Mouse (Mus musculus): Measurements from ENCODE around the gene Kcnk7. TPM values are rescaled to one million over a fixed set of nuclear protein-coding genes. Genes with fewer than 3 reads are reported as not detected.

Gene Kcnk7
- polyA plus RNA-seq, 1 experiment, result not detected

DNA sequence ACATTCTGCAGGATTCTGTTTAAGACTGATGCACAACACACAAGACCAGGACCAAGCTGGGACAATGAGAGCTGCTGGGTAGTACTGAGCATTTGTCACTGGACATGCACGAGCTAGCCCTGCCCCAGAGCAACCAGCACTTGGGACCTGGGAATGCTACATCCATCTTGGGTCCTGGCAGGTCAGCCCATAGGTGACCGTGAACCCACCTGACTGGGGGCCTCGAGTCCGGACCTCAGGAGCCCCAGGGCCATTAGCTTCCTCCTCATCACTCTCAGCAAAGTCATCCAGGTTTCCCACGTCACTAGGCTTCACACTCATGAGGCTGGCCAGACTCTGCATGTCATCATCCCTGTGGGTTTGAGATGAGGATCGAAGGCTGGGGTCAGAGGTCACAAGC, 17.1 kb downstream of the Kcnk7 start:
- TF ChIP-seq POLR2A (IDR thresholded peaks at IDR 0.05; ENCODE audit: low read depth, low read length) (no peak), CTCF (IDR thresholded peaks at IDR 0.05; ENCODE audit: borderline replicate concordance, insufficient read depth, low read length) (no peak)
- H3K4me1 ChIP-seq (ENCODE audit: control insufficient read depth, insufficient read depth, low read length), result peaks cover 14% of the 10 kb centered on the region; the same call in 1 of the 2 replicates
- no peak overlapping the region for H3K4me3 ChIP-seq (ENCODE audit: insufficient read depth, low read length)
- H3K27ac ChIP-seq (ENCODE audit: insufficient read depth, low read length), result no peak overlapping the region

DNA sequence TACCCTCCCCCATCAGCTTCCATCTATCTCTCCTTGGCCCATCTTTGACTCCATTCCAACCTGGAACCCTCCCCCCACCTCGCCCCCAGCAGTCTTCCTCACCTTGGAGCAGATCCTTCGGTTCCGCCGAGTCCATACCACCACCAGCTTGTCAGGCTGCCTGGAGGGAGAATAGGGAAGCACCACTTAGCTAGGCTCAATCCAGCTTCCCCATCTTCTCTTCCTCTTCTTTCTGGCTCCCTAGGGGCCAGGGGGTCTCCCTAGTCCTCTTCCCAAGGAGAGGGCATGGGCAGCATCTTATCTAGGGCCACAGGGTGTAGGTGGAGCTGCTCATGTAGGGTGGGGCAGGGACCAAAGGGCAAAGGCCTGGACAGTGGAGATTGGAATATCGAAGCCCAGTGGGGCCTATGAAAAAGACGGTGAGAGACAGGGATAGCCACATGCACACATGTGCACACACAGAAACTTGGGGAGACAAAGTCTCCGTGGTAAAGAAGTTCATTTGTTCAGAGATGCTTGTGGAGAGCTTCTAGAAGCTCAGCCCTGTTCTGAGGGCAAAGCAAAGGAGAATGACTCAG, 18.8 kb downstream of the Kcnk7 start:
- peaks cover 13% of the 10 kb centered on the region; the same call in 1 of the 2 replicates for H3K4me1 ChIP-seq (ENCODE audit: control insufficient read depth, insufficient read depth, low read length)
- no peak for TF ChIP-seq CTCF (IDR thresholded peaks at IDR 0.05; ENCODE audit: borderline replicate concordance, insufficient read depth, low read length)
- no peak for TF ChIP-seq POLR2A (IDR thresholded peaks at IDR 0.05; ENCODE audit: low read depth, low read length)

DNA sequence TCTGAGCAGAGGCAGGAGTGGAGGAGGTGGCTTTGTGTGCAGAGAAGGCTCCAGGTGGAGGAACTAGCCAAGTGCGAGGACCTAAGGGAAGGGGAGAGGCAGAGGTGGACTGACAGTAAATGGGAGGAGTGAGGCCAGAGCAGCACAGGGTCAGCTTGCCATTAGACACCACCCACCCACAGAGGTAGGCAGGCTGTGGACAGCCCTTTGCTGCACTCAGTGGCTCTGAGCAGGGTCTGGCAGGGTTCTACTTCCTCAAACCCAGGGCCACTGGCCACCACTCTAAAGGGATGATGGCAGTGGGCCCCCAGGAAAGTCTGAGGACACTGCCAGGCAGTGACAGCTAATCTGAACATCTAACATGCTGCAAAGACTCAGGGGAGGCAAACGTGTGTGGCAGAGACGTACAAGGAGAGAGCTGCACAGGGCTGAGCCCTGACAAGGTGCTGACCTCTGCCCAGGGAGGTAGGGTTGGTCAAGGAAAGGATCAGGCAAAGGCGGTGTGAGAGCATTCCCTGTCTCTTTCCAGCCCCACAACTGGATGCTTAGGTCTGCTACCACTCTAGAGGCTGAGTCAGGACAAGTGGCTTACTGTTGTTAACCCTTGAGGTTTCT, 19.9 kb downstream of the Kcnk7 start:
- Histone ChIP-seq H3K4me3 (ENCODE audit: insufficient read depth, low read length) (peak overlapping the region; percentile 37), H3K27ac (ENCODE audit: insufficient read depth, low read length) (peak overlapping the region; percentile 97), H3K4me1 (ENCODE audit: control insufficient read depth, insufficient read depth, low read length) (peaks cover 13% of the 10 kb centered on the region; the same call in 1 of the 2 replicates)
- TF ChIP-seq POLR2A (IDR thresholded peaks at IDR 0.05; ENCODE audit: low read depth, low read length) (no peak), CTCF (IDR thresholded peaks at IDR 0.05; ENCODE audit: borderline replicate concordance, insufficient read depth, low read length) (no peak)

More for the DNA sequence above, 18.8 kb downstream of the Kcnk7 start:
- no peak overlapping the region for H3K27ac ChIP-seq (ENCODE audit: insufficient read depth, low read length)
- H3K4me3 ChIP-seq (ENCODE audit: insufficient read depth, low read length), result no peak overlapping the region

DNA sequence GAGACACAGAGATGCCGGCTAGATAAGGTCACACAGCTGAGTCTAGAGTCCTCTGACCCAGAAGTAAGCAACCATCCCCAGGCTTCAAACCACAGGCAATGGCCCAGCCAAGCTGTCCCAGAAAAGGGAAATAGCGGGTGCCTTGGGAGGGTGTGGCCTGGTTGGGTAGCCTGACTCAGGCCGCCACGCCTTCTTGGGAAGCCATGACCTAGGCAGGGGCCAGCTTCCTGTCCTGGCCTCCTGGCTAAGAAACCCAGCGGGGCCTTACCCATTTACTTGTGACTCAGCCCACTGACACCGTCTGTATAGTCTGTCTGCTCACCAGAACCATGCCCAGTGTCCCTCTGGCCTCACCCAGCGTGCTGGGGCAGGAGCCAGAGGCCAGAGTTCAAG, 20.4 kb downstream of the Kcnk7 start:
- H3K4me1 ChIP-seq (ENCODE audit: control insufficient read depth, insufficient read depth, low read length), result peaks cover 13% of the 10 kb centered on the region; the same call in 1 of the 2 replicates
- peak overlapping the region; percentile 97 for H3K27ac ChIP-seq (ENCODE audit: insufficient read depth, low read length)
- TF ChIP-seq POLR2A (IDR thresholded peaks at IDR 0.05; ENCODE audit: low read depth, low read length) (peak; percentile 81), CTCF (IDR thresholded peaks at IDR 0.05; ENCODE audit: borderline replicate concordance, insufficient read depth, low read length) (no peak)
- peak overlapping the region; percentile 83 for H3K4me3 ChIP-seq (ENCODE audit: insufficient read depth, low read length)

DNA sequence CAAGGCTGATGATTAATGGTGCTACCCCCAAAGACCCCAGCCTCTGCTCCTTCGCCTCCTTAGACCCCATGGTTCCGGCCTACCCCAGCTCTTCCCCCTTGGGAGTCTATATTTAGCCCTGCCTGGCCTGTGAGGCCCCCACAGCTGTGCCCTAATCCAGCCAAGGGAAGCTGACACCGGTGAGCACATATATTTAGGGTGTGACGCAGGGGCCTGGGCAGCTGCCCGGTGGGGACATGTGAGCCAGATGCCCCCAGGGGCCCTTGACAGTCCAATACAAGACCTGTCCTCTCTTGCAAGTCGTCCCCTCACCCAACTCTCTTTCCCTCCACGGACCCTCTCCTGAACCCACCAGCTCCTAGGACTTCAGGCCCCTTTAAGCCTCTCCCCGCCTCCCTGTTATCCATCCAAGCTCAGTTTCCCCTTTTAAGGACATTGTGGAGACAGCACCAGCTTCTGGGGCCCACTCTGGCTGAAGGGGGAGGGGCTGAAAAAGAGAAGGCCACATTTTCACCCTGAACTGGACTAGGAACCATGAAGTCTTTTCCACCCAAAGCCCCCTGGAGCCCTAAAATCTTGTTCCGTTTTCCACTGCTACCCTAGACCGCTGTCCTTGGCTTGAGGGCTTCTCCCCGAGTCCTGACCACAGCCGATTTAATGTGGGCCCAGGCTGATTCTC, 21.0 kb downstream of the Kcnk7 start:
- H3K4me3 ChIP-seq (ENCODE audit: insufficient read depth, low read length), result peak overlapping the region; percentile 83
- H3K27ac ChIP-seq (ENCODE audit: insufficient read depth, low read length), result peak overlapping the region; percentile 97
- no peak for TF ChIP-seq CTCF (IDR thresholded peaks at IDR 0.05; ENCODE audit: borderline replicate concordance, insufficient read depth, low read length)
- TF ChIP-seq POLR2A (IDR thresholded peaks at IDR 0.05; ENCODE audit: low read depth, low read length), result peak; percentile 45; the same call in 1 of the 2 replicates
- peaks cover 13% of the 10 kb centered on the region; the same call in 1 of the 2 replicates for H3K4me1 ChIP-seq (ENCODE audit: control insufficient read depth, insufficient read depth, low read length)

DNA sequence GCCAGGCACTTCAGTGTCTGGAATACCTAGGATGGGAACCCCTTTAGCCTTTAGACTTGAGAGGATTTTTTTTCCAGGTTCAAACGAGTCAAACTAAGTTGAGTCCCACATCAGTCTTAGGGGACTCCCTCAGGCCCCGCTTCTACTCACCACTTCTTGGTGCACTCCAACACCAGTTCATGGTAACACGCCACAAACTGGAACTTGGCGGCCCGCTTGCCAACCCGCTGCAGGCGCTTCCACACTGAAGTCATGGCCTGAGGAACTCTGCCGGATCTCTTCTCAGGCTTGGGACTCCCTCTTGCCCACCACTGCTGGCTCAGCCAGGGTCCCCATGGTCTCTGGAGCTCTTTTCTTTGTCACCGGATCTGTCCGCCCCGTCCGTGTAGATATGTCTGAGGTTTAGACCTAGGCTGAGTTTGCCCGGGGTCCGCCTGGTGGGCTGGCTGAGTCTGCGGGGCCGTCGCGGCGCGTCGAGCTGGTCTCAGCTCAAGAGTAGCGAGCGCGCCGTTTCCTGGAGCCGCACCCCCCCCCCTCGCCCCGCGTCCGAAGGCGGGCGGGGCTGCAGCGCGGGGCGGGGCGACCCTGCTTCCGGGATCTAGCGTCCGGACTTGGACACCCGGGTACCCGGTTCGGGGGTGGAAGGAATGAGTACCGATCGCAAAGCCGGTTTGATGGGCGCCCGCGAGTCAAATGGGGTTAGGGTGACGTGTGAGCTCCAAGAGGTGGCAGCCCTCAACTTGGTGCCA, 21.8 kb downstream of the Kcnk7 start, which contains the start of gene Ehbp1l1:
Gene Ehbp1l1, minus strand, starts transcription at position 551 of the 749 bp plus-strand sequence.
- TF ChIP-seq CTCF (IDR thresholded peaks at IDR 0.05; ENCODE audit: borderline replicate concordance, insufficient read depth, low read length) (no peak), POLR2A (IDR thresholded peaks at IDR 0.05; ENCODE audit: low read depth, low read length) (peak; percentile 78)
- H3K4me3 ChIP-seq (ENCODE audit: insufficient read depth, low read length), result peak within 1 kb of the TSS; percentile 83
- peak within 1 kb of the TSS; percentile 97 for H3K27ac ChIP-seq (ENCODE audit: insufficient read depth, low read length)
- H3K4me1 ChIP-seq (ENCODE audit: control insufficient read depth, insufficient read depth, low read length), result peaks cover 15% of the 10 kb centered on the region; the same call in 1 of the 2 replicates

DNA sequence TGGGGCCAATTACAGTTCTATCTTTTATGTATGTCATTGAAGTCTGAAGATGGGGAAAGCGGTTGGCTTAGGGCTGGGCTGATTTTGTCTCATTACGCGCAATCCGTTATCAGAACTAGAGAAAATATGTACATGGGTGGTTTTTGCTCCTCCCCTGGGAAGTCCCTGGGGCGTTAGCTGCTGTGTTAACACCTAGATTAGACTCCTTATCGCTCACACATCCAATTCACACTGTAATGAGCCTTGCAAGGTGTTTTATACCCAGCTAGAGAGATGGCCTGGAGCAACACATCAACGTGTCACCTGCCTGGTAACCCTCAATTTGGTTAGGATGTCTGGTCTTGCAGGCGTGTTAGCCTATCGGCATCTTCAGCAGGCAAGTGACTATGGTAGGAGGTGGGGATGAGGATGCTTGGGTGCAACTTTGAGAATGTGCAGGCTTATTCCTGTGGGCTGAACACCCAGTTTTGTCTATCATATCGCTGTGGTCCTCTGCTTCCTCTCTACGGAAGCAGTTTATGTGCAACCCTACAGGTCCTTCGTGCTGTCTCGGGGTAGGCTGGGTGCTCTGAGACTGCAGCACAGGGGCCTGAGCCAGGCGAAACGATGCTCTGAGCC, 22.9 kb downstream of the Kcnk7 start:
- Histone ChIP-seq H3K4me1 (ENCODE audit: control insufficient read depth, insufficient read depth, low read length) (peaks cover 15% of the 10 kb centered on the region; the same call in 1 of the 2 replicates), H3K4me3 (ENCODE audit: insufficient read depth, low read length) (peak overlapping the region; percentile 81), H3K27ac (ENCODE audit: insufficient read depth, low read length) (peak overlapping the region; percentile 14)
- TF ChIP-seq CTCF (IDR thresholded peaks at IDR 0.05; ENCODE audit: borderline replicate concordance, insufficient read depth, low read length) (no peak), POLR2A (IDR thresholded peaks at IDR 0.05; ENCODE audit: low read depth, low read length) (peak; percentile 17; the same call in 1 of the 2 replicates)

DNA sequence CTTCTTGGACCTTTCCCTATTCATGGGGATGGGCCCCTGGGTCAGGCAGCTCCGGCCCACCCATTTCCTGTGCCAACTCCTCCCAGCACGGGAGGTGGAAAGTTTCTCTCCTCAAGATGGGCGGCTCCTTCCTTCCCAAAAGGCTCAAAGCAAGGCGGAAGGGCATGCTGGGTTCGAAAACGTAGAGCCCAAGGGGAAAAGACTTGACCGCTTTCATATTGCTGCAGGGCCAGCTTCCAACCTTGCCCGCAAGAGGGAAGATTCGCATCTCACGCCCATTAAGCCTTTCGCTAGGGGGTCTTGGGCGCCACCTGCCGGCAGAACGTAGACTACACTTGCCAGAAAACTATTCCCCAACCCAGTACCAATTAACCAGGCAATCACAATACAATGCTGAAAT, 23.5 kb downstream of the Kcnk7 start:
- Histone ChIP-seq H3K27ac (ENCODE audit: insufficient read depth, low read length) (peak overlapping the region; percentile 14), H3K4me3 (ENCODE audit: insufficient read depth, low read length) (peak overlapping the region; percentile 81), H3K4me1 (ENCODE audit: control insufficient read depth, insufficient read depth, low read length) (peaks cover 15% of the 10 kb centered on the region; the same call in 1 of the 2 replicates)
- no peak for TF ChIP-seq POLR2A (IDR thresholded peaks at IDR 0.05; ENCODE audit: low read depth, low read length)
- TF ChIP-seq CTCF (IDR thresholded peaks at IDR 0.05; ENCODE audit: borderline replicate concordance, insufficient read depth, low read length), result peak; percentile 83

Measured in embryonic fibroblast, embryonic 13.5 days (primary cell).